Mouse (Mus musculus) heart, postnatal 10 days (tissue): ENCODE measurements at regions not wholly inside any gene's neighbourhood (a gene's known extent, or its start where the extent isn't known, plus 50 kb on each side); places are given as distances from the start of the nearest gene placed in this dataset.

Source experiments
- DNase-seq, 2 experiments: peaks; one replicate each; pipeline ENCODE4 v3.0.0; 2021
- intact Hi-C: fragments of 180-260 bp; cut with DNase I; formaldehyde crosslinking; loops from one replicate; pipeline ENCODE4 v1.15.1; 2025

DNA sequence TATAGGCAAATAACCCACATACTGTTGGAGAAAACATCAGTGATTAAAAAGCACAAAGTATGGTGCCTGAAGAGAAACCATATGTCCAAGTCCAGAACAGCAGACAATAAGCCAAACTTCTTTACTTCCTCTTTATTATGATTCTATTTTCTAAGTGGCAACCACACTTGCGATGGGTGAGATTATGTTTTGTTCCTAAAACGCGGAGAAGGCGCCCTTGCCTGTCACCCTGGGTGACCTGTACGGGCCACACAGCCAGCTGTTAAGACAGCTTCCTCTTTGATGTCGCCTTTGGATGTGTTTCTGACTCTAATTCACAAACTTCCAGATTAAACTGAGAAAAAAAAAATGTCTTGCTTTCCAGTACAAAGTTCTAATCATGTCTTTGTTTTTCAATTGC is 83.9 kb upstream of the Sgip1 start:
- DNase-seq: no peak
- intact Hi-C loops: loop anchor here (10.0 kb wide), 1 partner anchor 1002 kb away; no protein-coding TSS in a partner anchor

DNA sequence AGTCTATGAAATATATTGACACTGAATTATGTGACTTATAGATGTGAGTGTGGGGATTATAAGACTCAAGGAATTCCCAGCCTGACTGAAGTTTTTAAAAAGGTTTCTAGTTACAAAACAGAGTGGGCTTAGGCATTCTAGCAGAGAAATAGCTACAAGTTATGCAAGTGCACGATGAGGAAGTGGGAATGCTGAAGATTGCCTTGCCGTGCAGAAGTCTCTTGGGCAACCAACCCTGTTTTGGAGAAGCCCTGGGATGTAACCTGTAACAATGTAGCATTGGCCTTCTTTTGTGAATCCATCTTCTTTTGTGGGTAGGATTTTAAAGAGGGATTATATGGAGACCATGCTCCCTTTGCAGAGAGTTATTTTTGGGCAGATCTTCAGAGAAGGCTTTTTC is 82.5 kb upstream of the Sgip1 start:
- no peak for DNase-seq
- intact Hi-C loops: loop anchor here (10.0 kb wide), 1 partner anchor 1004 kb away; no protein-coding TSS in a partner anchor

DNA sequence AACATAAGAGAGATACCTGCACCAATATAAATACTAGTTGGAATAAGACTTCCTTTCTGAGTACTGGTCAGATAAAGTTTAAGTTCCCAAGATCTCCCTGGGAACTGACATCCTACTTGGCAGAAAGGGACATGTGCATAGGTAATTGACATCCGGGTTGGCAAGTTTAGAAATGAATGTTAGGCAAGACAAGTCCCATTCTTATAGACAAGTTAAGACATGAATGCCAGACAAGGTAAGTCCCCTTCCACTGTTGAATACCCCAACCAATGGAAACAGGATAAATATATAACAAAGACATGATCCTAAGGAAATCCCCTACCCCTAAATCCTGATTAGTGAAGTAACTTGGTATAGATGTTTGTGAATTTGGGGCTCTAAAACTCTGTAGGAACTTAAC is 77.5 kb upstream of the Sgip1 start:
- intact Hi-C loops: loop anchor here (10.0 kb wide), 1 partner anchor 799 kb away; no protein-coding TSS in a partner anchor
- no peak for DNase-seq

DNA sequence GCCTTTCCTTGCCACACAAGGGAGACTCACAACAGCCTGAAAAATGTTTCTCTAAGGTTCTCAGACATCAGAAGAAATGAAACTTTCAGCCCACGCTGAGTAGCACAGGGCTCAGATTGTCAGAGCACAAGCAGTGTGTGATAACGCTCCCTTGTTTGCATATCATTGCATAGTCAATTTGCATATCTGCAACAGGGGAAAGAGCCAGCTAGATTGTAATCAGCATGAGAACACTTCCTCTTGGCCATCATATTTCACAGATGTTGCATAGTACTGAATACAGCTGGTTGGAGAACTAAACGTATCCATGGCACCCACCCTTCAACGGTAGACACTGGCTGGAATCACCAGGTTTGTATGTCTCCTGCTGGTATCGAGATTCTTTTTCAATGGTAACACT is 58.9 kb upstream of the Sgip1 start:
- intact Hi-C loops: no loop called here
- no peak for DNase-seq

DNA sequence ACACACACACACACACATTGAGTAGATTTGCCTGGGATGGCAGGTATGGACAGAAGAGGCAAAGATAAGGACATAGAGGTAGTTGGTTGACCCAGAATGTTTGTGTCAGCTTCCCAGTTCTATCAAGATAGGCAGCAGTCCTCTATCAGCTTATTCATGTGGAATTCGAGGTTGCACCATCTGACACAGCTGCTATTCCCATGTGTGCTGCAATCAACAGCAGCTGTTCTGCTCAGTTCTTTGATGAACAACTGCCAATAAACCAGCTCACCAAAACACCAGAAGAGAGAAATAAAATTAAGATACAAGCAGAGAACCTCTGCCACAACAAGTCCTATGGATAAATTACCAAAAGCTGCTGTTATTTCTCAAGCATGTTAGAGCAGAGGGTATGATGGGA is 56.1 kb upstream of the Sgip1 start:
- peak; percentile 2 to 11 for DNase-seq
- intact Hi-C loops: no loop called here

DNA sequence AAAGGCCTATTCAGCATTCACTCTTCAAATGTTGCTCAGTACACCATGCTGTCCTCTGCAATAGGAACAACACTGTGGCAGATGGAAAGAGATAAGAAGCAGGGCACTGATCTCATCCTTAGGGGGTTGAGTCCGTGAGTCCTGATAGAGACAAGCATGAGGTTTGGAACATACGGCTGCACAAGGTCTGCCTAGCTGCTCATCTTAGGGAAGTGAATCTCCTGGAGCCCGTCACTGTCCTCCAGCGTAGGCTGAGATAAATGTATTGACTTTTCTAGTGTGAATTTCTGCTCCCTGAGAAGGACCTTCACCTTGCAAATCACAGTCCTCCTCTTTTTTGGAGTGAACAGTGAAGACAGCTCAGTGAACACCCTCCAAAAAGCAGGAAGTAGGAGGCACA is 52.7 kb upstream of the Sgip1 start:
- intact Hi-C loops: no loop called here
- DNase-seq: no peak
